ENCODE assay signal across 32 mouse cellular contexts in genomic region chr7:140864761-140865160, GRCm38 (mm10). TPM values are rescaled to one million over a fixed set of nuclear protein-coding genes. Genes with fewer than 3 reads are reported as not detected.
"Had no signal": no experiment of that assay in that cellular context is flagged by ENCODE, and none has a peak within 500 bp of the region (broad histone marks: within the 10 kb centered on the region; RNA-seq: fewer than 3 reads in every experiment).

No protein-coding gene starts in this region.

- DNase-seq: gastrocnemius, postnatal 14 days; gastrocnemius, postnatal 36 days; heart, adult 11 months; heart, postnatal 14 days; heart, postnatal 36 days; kidney, adult 11 months; kidney, adult 2 months; kidney, adult 9 months; kidney, postnatal 14 days; kidney, postnatal 36 days; layer of hippocampus, adult 9-11 months; layer of hippocampus, postnatal 36 days; left cerebral cortex, postnatal 4 days had no signal

- H3K9ac ChIP-seq: heart, embryonic 13.5 days; heart, embryonic 15.5 days; hindbrain, embryonic 13.5 days; hindbrain, embryonic 15.5 days; kidney, embryonic 15.5 days; limb, embryonic 13.5 days; limb, embryonic 15.5 days had no signal

- H3K4me1 ChIP-seq: heart, embryonic 13.5 days; heart, embryonic 15.5 days; kidney, embryonic 15.5 days; limb, embryonic 13.5 days; limb, embryonic 15.5 days had no signal

- H3K4me3 ChIP-seq: heart, adult 2 months; heart, embryonic 13.5 days; heart, embryonic 15.5 days; hindbrain, embryonic 13.5 days; hindbrain, embryonic 15.5 days; kidney, embryonic 15.5 days; limb, embryonic 13.5 days; limb, embryonic 15.5 days had no signal

- H3K4me2 ChIP-seq: heart, embryonic 11.5 days; heart, embryonic 13.5 days; heart, embryonic 15.5 days; hindbrain, embryonic 13.5 days; hindbrain, embryonic 15.5 days; kidney, embryonic 15.5 days; limb, embryonic 13.5 days; limb, embryonic 15.5 days had no signal

- H3K27me3 ChIP-seq: heart, embryonic 13.5 days; heart, embryonic 15.5 days; hindbrain, embryonic 13.5 days; hindbrain, embryonic 15.5 days; kidney, embryonic 15.5 days; limb, embryonic 13.5 days; limb, embryonic 15.5 days had no signal

- H3K27ac ChIP-seq: heart, adult 2 months; heart, embryonic 13.5 days; heart, embryonic 15.5 days; hindbrain, embryonic 13.5 days; hindbrain, embryonic 15.5 days; hindbrain, postnatal 0 days; kidney, embryonic 15.5 days; kidney, postnatal 0 days; limb, embryonic 13.5 days; limb, embryonic 15.5 days had no signal

- H3K9me3 ChIP-seq: heart, embryonic 13.5 days; heart, embryonic 15.5 days; hindbrain, embryonic 13.5 days; hindbrain, embryonic 15.5 days; kidney, embryonic 15.5 days; limb, embryonic 13.5 days; limb, embryonic 15.5 days had no signal

- ATAC-seq: hindbrain, postnatal 0 days; intestine, embryonic 16.5 days had no signal

RNA-seq across cellular contexts. Expression of gene Gm45785, which starts 8.6 kb away (rescaled TPM):
- polyA plus RNA-seq: gonadal fat pad, adult 2 months; heart, adult 2 months; heart, embryonic 11.5 days; heart, embryonic 13.5 days; heart, embryonic 15.5 days; heart, postnatal 0 days; hindbrain, embryonic 11.5 days; hindbrain, embryonic 15.5 days; hindbrain, postnatal 0 days; intestine, embryonic 14.5 days; intestine, embryonic 16.5 days; kidney, adult 2 months; kidney, embryonic 15.5 days; large intestine, adult 2 months; limb, embryonic 11.5 days; limb, embryonic 13.5 days; limb, embryonic 15.5 days; liver, adult 2 months had no signal

RNA-seq across cellular contexts. Expression of gene Odf3, which starts 17.2 kb away (rescaled TPM):
- polyA plus RNA-seq: heart, embryonic 11.5 days; heart, embryonic 15.5 days; heart, postnatal 0 days; hindbrain, embryonic 11.5 days; hindbrain, embryonic 13.5 days; hindbrain, embryonic 15.5 days; intestine, embryonic 14.5 days; intestine, embryonic 16.5 days; kidney, embryonic 15.5 days; kidney, postnatal 0 days; large intestine, adult 2 months; limb, embryonic 11.5 days; limb, embryonic 13.5 days; limb, embryonic 15.5 days; liver, adult 2 months had no signal
